Mouse (Mus musculus) left cerebral cortex, adult 8-10 months (tissue): ENCODE measurements around the gene Magi1. TPM values are rescaled to one million over a fixed set of nuclear protein-coding genes. Genes with fewer than 3 reads are reported as not detected.
A peak's percentile ranks its signal among the peaks of the same experiment; 100 is the strongest.
"Not testable (repeated sequence)": the region's sequence is repeated elsewhere in the genome, so short reads cannot be mapped to it uniquely, and the experiment has no call there.

Experiments
- DNase-seq, 2 experiments: peaks; one replicate each; pipeline ENCODE4 v3.0.0; 2022; ENCODE audit warnings: low spot score in 2 of 2
- total RNA-seq, 4 experiments: library from RNA; stranded (reverse); gene quantifications; 2 replicates each; pipeline ENCODE4 v1.2.4; 2022

Magi1 gene
- total RNA-seq, 4 experiments from 2014 or later: 69.1 to 81.7 (median 71.1) TPM

GRCm38 (mm10) chr6:93659534-93659933, 624.2 kb downstream of the Magi1 start:
- DNase-seq: no peak

GRCm38 (mm10) chr6:93657187-93657974, 626.3 kb downstream of the Magi1 start:
- DNase-seq: no peak

DNA sequence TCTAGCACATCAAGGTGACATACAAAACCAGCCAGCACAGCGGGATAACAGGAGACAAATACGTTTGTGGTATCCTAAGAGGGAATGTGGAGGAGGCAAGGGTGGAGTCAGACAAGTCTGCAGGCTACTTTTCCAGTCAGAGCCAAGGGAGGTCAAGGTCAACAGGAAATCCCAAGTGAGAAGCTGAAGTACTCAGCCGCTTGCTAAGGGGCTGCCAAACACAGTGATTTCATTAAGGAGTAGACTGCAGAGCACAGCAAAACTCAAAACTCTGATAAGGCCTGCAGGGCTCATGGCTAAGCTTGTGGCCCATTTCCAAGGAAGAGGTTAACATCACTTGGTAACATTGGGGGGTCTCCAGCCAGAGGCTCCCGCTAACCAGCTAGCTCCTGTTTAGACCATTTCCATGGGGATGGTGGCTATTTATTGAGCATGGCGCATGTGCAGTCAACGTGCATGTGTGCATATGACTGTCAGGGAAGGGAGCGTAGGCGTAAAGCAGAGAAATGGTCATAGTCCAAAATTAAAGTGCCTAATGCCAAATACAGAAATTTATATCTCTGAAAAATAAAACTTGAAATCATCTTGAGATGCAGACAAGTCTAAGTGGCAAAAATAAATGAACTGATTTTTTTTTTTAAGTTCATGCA, 635.0 kb downstream of the Magi1 start:
- peak in 1 of 2 experiments; percentile 29 for DNase-seq

DNA sequence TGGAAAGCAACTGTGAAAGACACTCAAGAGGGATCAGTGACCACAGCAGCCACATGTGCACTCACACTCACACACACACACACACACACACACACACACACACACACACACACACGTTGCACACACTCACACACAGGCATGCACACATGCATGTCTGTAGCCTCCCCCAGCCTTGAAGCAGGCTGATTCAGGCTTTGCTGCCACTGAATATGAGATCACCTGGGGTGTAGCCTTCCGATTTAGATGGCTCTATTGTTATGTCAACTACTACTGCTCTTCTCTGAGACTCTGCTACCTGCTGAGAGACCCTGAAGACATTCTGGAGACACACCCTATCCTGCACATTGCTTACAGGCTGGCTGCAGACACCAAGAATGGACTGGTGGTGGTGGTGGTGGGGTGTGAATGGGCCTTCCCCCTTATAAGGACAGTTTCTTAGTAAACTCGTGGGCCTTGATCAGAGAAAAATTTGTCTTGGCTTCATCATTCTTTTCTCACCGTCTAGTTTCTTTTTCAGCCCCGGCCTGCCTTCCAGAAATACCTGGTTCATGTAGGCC, 653.9 kb downstream of the Magi1 start:
- DNase-seq: not testable (repeated sequence)

DNA sequence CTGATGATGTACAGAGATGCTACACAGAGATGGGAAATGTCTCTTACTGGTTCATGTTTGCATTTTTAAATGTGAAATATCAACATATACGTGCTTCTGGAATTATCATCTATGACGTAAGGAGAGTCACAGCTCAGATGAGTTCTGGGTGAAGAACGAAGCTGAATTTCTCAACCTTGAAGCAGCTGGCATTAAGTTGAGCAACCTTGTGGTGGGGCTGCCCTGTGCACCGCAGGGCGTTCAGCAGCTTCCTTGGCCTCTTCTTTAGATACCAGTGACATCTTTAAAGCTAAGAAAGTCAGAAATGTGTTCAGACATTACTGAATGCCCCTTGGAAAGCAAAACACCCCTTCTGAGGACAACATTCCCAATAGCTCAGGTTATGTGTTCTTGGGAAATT, 656.5 kb downstream of the Magi1 start:
- DNase-seq: no peak

Other genes starting within 250 kb of the Magi1 start
- 10 to 100 TPM; 14.3 to 16.9 (median 15.6) TPM for gene Slc25a26, start 216.4 kb upstream of the Magi1 start, total RNA-seq